Mouse (Mus musculus): ENCODE data around the gene Wfikkn2.

- TF ChIP-seq CTCF (IDR thresholded peaks at IDR 0.05; ENCODE audit: low read depth, low read length) (no peak), POLR2A (IDR thresholded peaks at IDR 0.05; ENCODE audit: insufficient read depth, low read length) (no peak), EP300 (IDR thresholded peaks at IDR 0.05; ENCODE audit: insufficient read depth, low read depth, low read length) (no peak)
Observed at GRCm38 (mm10) chr11:94259814-94260213, 14.0 kb upstream of the Wfikkn2 start.
